In genomic region chr7:84689251-84690100, GRCm38 (mm10) we compare ENCODE assay signal across 8 mouse cellular contexts. TPM values are rescaled to one million over a fixed set of nuclear protein-coding genes. Genes with fewer than 3 reads are reported as not detected.
DNase-seq lines count a peak whose midpoint lies in the region; ATAC-seq lines count a peak whose summit lies in the region.

Gene Zfand6 (minus strand): TSS chr7:84689959.

- peak within 1 kb of the TSS; percentile 82 for H3K4me3 ChIP-seq in brown adipose tissue, adult 24 weeks (ENCODE audit: insufficient read depth, low read depth, low read length)
- H3K4me3 ChIP-seq in heart, embryonic 14.5 days (ENCODE audit: control insufficient read depth in 1 of 2, insufficient read depth in 1 of 2, low read depth in 1 of 2, low read length in 2 of 2): peak within 1 kb of the TSS; percentile 86 to 88
- peak within 1 kb of the TSS; percentile 89 for H3K4me3 ChIP-seq in liver, embryonic 13.5 days (replicated peaks)
- H3K4me3 ChIP-seq in stomach, embryonic 16.5 days (replicated peaks; ENCODE audit: low read length): peak within 1 kb of the TSS; percentile 82

- DNase-seq in CD4-positive, CD25-positive, alpha-beta regulatory T cell, adult 2 months (ENCODE audit: low read depth, low spot score): peak; percentile 95
- peak; percentile 79 for DNase-seq in fibroblast of lung, adult 2 months (ENCODE audit: low read depth)
- DNase-seq in kidney, postnatal 14 days: peak; percentile 100
- DNase-seq in liver, embryonic 13.5 days: peak; percentile 98
- DNase-seq in neural tube, embryonic 10.5 days (ENCODE audit: extremely low spot score, low spot score): peak; percentile 98

- H3K4me2 ChIP-seq in heart, embryonic 14.5 days (ENCODE audit: low read length): peak within 1 kb of the TSS; percentile 89
- peak within 1 kb of the TSS; percentile 78 for H3K4me2 ChIP-seq in liver, embryonic 13.5 days
- H3K4me2 ChIP-seq in stomach, embryonic 16.5 days (ENCODE audit: low read depth, low read length): peak within 1 kb of the TSS; percentile 59

- peaks cover 4% of the 10 kb centered on the region; the same call in 1 of the 2 replicates for H3K4me1 ChIP-seq in brown adipose tissue, adult 24 weeks (ENCODE audit: control insufficient read depth, insufficient read depth, insufficient read length, low read length)
- 0 out of 4 replicates have a peak, but pooled peaks cover 0 to 3% of the 10 kb centered on the region in 2 experiments for H3K4me1 ChIP-seq in heart, embryonic 14.5 days (ENCODE audit: control insufficient read depth in 2 of 2, insufficient read depth in 2 of 2, low read length in 2 of 2)
- peaks cover 54% of the 10 kb centered on the region for H3K4me1 ChIP-seq in liver, embryonic 13.5 days (replicated peaks)
- H3K4me1 ChIP-seq in stomach, embryonic 16.5 days (ENCODE audit: control insufficient read depth, insufficient read depth, low read length): no peaks in the 10 kb centered on the region

- no peaks in the 10 kb centered on the region for H3K9me3 ChIP-seq in heart, embryonic 14.5 days (ENCODE audit: control insufficient read depth, low read length)
- no peaks in the 10 kb centered on the region for H3K9me3 ChIP-seq in liver, embryonic 13.5 days (replicated peaks)
- no peaks in the 10 kb centered on the region for H3K9me3 ChIP-seq in stomach, embryonic 16.5 days (replicated peaks; ENCODE audit: control insufficient read depth, low read length)

- peak within 1 kb of the TSS; percentile 85 for H3K9ac ChIP-seq in heart, embryonic 14.5 days (ENCODE audit: low read length)
- peak within 1 kb of the TSS; percentile 91 for H3K9ac ChIP-seq in liver, embryonic 13.5 days
- H3K9ac ChIP-seq in stomach, embryonic 16.5 days (ENCODE audit: low read length): peak within 1 kb of the TSS; percentile 85

- peak within 1 kb of the TSS; percentile 88 for H3K27ac ChIP-seq in brown adipose tissue, adult 24 weeks (replicated peaks; ENCODE audit: low read depth, low read length)
- peak within 1 kb of the TSS; percentile 90 to 94 for H3K27ac ChIP-seq in heart, embryonic 14.5 days (replicated peaks in 1 of 2; ENCODE audit: control insufficient read depth in 1 of 2, insufficient read depth in 1 of 2, low read depth in 2 of 2, low read length in 2 of 2)
- H3K27ac ChIP-seq in liver, embryonic 13.5 days: peak within 1 kb of the TSS; percentile 97
- peak within 1 kb of the TSS; percentile 88 for H3K27ac ChIP-seq in stomach, embryonic 16.5 days (ENCODE audit: low read length)

- WGBS in heart, embryonic 14.5 days: under 1% methylated on average over 69 of the region's 87 CpGs
- WGBS in liver, embryonic 13.5 days (ENCODE audit: insufficient replicate concordance): under 1% methylated on average over 81 of the region's 87 CpGs
- WGBS in stomach, embryonic 16.5 days: under 1% methylated on average over 77 of the region's 87 CpGs

- ATAC-seq in heart, embryonic 14.5 days (ENCODE audit: insufficient number of reproducible peaks, insufficient read depth, low FRiP score, low read depth): peak; percentile 99
- ATAC-seq in liver, embryonic 13.5 days (ENCODE audit: low read depth): peak; percentile 94
- ATAC-seq in stomach, embryonic 16.5 days (ENCODE audit: insufficient read depth, low FRiP score): peak; percentile 99

- no peaks in the 10 kb centered on the region for H3K27me3 ChIP-seq in heart, embryonic 14.5 days (ENCODE audit: control insufficient read depth, insufficient read depth, low read length)
- no peaks in the 10 kb centered on the region; the same call in 1 of the 2 replicates for H3K27me3 ChIP-seq in liver, embryonic 13.5 days
- H3K27me3 ChIP-seq in stomach, embryonic 16.5 days (ENCODE audit: control insufficient read depth, insufficient read depth, low read length): no peaks in the 10 kb centered on the region

- H3K36me3 ChIP-seq in heart, embryonic 14.5 days (ENCODE audit: control insufficient read depth, insufficient read depth, low read length): no peaks in the 10 kb centered on the region
- no peaks in the 10 kb centered on the region for H3K36me3 ChIP-seq in liver, embryonic 13.5 days
- no peaks in the 10 kb centered on the region for H3K36me3 ChIP-seq in stomach, embryonic 16.5 days (ENCODE audit: control insufficient read depth, insufficient read depth, low read length)

RNA-seq across cellular contexts. Expression of gene Zfand6, which starts in this region (rescaled TPM):
- polyA plus RNA-seq in brown adipose tissue, adult 24 weeks (2012; ENCODE audit: insufficient read depth, insufficient read length, missing spikeins): 140 and 143 TPM in 2 replicates
- 147 and 168 TPM in 2 replicates for polyA plus RNA-seq in heart, embryonic 14.5 days (2014; fragmentation: Nextera tagmentation; extraction: Ambion mirVana)
- polyA plus RNA-seq in liver, embryonic 13.5 days (2015; fragmentation: Nextera tagmentation; extraction: Ambion mirVana): 129 and 146 TPM in 2 replicates
- polyA plus RNA-seq in stomach, embryonic 16.5 days (2015; fragmentation: Nextera tagmentation; extraction: Ambion mirVana): 179 and 180 TPM in 2 replicates

Comparison
In these comparisons a context has a peak if more than half of its experiments do, and no peak if none do; other contexts are left out.
1. Peak in every context shown above with its lines: DNase-seq, ATAC-seq, H3K4me3 ChIP-seq and H3K27ac ChIP-seq.